Mouse (Mus musculus) v-Abl transformed pro-B cells (cell line): ENCODE measurements around the gene P2ry2.

Experiments used
- in situ Hi-C, 2 experiments: fragments of 400-800 bp; cut with MboI; formaldehyde crosslinking; loops; one replicate each; pipeline ENCODE4 v1.15.1; 2025; ENCODE audit not compliant: unreplicated experiment in 2 of 2

Gene P2ry2

DNA sequence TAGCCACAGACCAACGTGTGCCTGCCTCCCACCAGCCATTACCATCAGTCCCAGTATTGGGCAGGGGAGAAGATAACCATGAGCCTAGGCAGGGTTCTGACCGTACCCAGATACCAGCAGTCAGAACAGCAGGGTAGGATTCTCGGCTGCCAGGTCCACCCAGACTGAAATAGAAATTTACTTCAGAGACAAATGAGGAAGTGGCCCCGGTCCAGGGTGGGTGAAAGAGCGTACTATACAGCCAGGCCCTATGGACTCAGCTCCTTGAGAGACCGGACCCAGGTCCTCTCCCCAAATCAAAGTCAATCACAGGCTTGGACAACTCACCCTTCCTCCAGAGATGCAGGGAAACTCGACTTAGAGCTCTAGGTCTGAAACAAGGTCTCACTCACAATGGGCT is 51.5 kb downstream of the P2ry2 start:
- in situ Hi-C loops = loop anchor here in 1 of 2 experiments (25.0 kb wide), 1 partner anchor 1126 kb away; the partner anchor contains the start of gene Trpc2

DNA sequence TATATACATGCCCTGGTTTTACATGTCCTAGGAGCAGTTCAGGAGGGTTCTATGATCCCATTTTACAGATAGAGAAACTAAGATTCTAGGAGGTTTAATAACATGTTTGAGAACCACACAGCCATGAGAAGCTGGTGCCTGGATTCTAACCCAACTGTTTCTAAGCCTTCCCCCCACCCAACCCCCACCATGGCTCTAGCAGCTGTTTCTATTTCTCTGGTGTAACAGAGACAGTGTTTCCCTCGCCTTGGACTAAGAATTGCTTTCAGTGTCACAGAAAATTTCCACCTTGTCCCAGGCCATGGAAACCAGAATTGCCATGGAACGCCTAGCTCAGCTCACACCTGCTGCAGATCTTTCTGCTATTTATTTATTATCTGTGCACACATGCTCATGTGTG is 52.2 kb downstream of the P2ry2 start:
- in situ Hi-C loops = loop anchor here in 1 of 2 experiments (25.0 kb wide), 1 partner anchor 1127 kb away; the partner anchor contains the start of gene Trpc2

DNA sequence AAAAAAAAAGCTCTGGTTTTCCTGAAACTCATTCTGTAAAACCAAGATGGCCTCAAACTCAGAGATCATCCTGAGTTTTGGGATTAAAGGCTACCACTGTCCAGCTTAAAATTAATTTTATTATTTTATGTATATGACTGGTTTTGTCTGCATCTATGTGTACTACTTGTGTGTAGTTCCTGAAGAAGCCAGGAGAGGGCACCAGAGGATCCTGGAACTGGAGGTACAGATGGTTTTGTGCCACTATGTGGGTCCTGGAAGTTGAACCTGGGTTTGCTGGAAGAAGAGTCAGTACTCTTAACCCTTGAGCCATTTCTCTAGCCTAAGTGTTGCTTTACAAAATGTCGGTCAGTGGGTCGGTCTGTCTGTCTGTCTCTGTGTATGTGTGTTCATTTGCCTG is 54.2 kb downstream of the P2ry2 start:
- in situ Hi-C loops = loop anchor here in 1 of 2 experiments (25.0 kb wide), 1 partner anchor 1129 kb away; the partner anchor contains the start of gene Trpc2

DNA sequence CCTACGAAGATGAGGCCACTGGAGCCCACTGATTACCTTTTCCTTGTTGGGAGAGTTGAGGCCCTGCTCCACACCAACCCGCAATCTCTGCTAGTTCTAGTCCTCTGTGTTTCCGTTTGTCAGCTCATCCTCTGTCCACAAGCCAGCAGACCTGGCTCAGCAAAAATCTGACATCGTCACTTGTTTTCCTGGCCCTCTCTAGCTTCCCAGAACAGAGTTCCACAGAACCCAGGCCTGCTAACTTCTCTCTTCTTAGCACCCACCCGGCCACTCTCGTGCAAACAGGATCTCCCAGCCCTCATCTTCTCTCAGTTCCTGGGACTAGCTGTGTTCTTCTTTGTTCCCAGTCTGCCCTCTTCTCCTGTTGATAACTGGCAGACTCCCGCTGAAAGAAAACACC is 60.0 kb downstream of the P2ry2 start:
- in situ Hi-C loops = loop anchor here in 1 of 2 experiments (25.0 kb wide), 1 partner anchor 1135 kb away; the partner anchor contains the start of gene Trpc2

DNA sequence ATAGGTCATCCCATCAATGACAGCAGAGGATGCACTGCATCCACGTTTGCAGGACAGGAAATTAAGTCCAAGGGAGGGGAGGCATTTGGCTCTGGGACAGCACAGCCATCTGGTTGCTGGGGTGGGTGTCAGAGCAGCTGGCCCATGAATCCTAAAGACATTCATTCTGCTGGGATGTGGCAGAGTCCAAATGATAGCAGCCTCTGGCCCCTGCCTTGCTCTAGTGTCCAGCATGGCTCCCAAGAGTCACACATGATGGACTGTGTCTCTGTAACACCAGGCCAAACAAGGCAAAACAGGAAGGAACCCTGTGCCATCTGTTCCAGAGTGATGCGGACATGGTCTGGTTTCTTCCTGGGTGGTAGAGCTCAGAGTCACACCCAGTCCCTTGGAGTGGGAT is 60.8 kb downstream of the P2ry2 start:
- in situ Hi-C loops = loop anchor here in 1 of 2 experiments (25.0 kb wide), 1 partner anchor 1135 kb away; the partner anchor contains the start of gene Trpc2

DNA sequence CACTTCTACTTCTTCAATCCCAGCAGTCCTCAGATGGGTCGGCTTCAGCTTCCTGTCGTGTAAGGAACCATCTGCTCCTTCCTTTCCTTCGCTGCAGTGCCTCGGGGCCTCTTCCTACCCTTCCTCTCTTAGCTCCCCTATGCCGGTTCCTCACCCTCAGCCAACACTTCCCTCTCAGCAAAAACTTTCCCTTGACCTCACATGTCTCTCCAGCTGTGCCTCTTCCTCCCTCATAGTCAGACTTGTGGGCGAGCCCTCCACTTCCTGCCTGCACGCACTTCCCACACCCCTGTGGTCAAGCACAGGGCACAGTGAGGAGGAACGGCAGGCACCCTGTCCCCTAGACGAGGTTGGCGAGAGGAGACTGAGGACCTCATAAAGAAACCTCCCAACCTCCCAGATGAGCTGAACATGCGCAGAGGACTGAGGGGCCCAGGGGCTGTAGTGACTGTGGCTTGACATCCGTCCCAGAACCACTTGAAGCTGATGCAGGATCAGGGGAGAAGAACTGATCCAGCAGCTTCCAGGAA is 62.1 kb downstream of the P2ry2 start:
- in situ Hi-C loops = loop anchor here in 1 of 2 experiments (25.0 kb wide), 1 partner anchor 1137 kb away; the partner anchor contains the start of gene Trpc2

DNA sequence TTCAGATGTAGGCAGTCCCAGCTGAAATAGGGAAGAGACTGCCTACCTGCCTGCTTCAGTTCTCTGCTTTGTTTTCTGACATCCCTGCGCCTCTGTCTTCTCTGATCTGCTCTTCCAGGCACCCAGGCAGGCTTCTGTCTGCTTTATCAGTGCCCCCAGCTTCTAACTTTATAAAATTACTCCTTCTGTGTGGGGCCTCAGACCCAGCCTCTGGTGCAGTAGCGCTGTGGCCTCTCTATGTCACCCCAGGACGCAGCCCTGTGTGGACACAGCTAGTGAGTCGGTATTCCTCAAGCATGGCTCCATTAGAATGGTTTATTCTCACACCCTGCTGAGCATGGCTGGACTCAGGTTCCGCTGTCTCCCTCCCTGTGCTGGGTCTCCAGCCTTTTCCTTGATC is 62.6 kb downstream of the P2ry2 start:
- in situ Hi-C loops = loop anchor here in 1 of 2 experiments (25.0 kb wide), 1 partner anchor 1137 kb away; the partner anchor contains the start of gene Trpc2
